Mouse (Mus musculus) neural tube, embryonic 10.5 days (tissue): ENCODE data around the gene Olfr1163.
"Not testable (repeated sequence)": the region's sequence is repeated elsewhere in the genome, so short reads cannot be mapped to it uniquely, and the experiment has no call there.

Experiments
- DNase-seq: peaks from one replicate; pipeline ENCODE4 v3.0.0-alpha.2; 2017; ENCODE audit warnings: low spot score; ENCODE audit errors: extremely low spot score

The Olfr1163 gene

GRCm38 (mm10) chr2:88071730-88072129 lies at the start of gene Olfr1163:
Gene Olfr1163, minus strand, starts transcription at chr2:88071830.
- no peak for DNase-seq

DNA sequence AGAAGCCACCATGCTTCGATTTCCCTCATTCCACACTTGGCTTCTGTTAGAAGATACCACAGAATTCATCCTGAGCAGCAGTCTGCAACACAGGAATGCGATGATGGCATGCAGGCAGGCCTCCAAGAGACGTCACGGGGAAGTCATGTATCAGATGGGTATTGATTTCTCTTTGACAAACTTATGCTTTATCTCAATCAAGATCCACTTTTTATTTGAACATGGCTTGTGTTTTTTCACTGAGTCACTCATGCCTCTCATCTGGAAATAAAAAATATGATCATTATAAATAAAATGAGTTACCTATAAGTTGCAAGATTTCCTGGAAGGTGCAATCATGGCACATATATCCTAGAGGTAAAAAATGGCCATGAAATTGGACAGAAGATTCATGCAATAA lies 22.2 kb upstream of the Olfr1163 start, which contains the start of gene Olfr1164:
TSS of gene Olfr1164 (minus strand) at position 101 of the 400 bp plus-strand sequence.
- no peak for DNase-seq

DNA sequence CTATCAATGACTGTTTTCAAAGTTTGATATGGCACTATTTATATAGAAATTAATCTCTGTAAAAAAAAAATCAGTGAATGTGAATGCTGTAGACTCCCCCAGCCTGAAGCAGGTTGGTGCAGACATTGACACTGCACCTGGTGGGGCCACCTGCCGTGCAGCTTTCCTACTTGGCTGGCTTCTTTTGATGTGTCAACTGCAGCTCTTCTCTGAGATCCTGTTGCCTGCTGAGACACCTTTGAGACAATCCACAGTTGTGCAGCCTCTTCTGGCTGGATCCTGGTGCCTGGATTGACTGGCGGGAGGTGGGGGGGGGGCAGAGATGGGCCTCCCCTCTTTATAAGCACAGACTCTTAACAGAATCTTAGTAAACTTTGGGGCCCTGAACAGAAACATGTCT lies 8.0 kb downstream of the Olfr1163 start:
- DNase-seq: no peak

- DNase-seq: no peak
These were observed 20.6 kb downstream of the Olfr1163 start, which contains the start of gene Olfr1162 for GRCm38 (mm10) chr2:88051029-88051428. Gene Olfr1162, minus strand, starts transcription at chr2:88051129.

- DNase-seq: no peak
These were observed 34.0 kb downstream of the Olfr1163 start, which contains the start of gene Olfr73 for GRCm38 (mm10) chr2:88037599-88037998. Gene Olfr73, minus strand, starts transcription at chr2:88037699.

GRCm38 (mm10) chr2:88022474-88022873 lies 49.2 kb downstream of the Olfr1163 start, which contains the start of gene Olfr1161:
Gene Olfr1161, plus strand, starts transcription at chr2:88022774.
- DNase-seq: not testable (repeated sequence)
